Mouse (Mus musculus) CH12.LX (cell line): ENCODE results near the gene Dmkn. TPM values are rescaled to one million over a fixed set of nuclear protein-coding genes. Genes with fewer than 3 reads are reported as not detected.

Experiments
- DNase-seq: peaks from one replicate; pipeline ENCODE4 v3.0.0-alpha.2; 2013; ENCODE audit errors: extremely low read depth
- H3K27ac ChIP-seq: 2 replicates; pipeline ENCODE4 v1.5.1; 2012; ENCODE audit warnings: low read depth, mild to moderate bottlenecking, control low read depth, moderate library complexity; ENCODE audit not compliant: insufficient read depth
- H3K27me3 ChIP-seq: replicated peaks from 2 replicates; pipeline ENCODE3; 2012; ENCODE audit warnings: inconsistent platforms
- H3K36me3 ChIP-seq, 2 experiments: replicated peaks in 1 of 2; 2 replicates each; pipeline versions ENCODE3 to v1.6.1; 2012; ENCODE audit warnings: inconsistent platforms in 1 of 2, low read length in 1 of 2, mild to moderate bottlenecking in 1 of 2, mixed read lengths in 1 of 2, moderate library complexity in 1 of 2; ENCODE audit not compliant: control insufficient read depth in 1 of 2, insufficient read depth in 1 of 2
- H3K4me1 ChIP-seq, 2 experiments: 2 replicates each; pipeline ENCODE4 v1.6.1; 2012; ENCODE audit warnings: inconsistent platforms in 1 of 2, moderate library complexity in 1 of 2; ENCODE audit not compliant: insufficient read depth in 2 of 2, control insufficient read depth in 1 of 2
- H3K4me2 ChIP-seq: 2 replicates; pipeline ENCODE4 v1.6.1; 2012; ENCODE audit warnings: low read depth, mild to moderate bottlenecking, control low read depth; ENCODE audit not compliant: poor library complexity, insufficient read depth, severe bottlenecking
- H3K4me3 ChIP-seq, 3 experiments: fragments of 150-350 bp in 1 of 3; sonication (generic) in 1 of 3; replicated peaks in 1 of 3; 2 replicates each; pipeline versions ENCODE3 to v1.5.1; 2011 to 2012; ENCODE audit warnings: low read depth in 2 of 3, low read length in 2 of 3, mild to moderate bottlenecking in 2 of 3, moderate library complexity in 2 of 3, control low read depth in 1 of 3, improper control_type of control experiment in 1 of 3, inconsistent platforms in 1 of 3, mixed read lengths in 1 of 3; ENCODE audit not compliant: poor library complexity in 1 of 3
- H3K79me2 ChIP-seq: replicated peaks from 2 replicates; pipeline ENCODE4 v1.6.1; 2012; ENCODE audit warnings: mild to moderate bottlenecking, moderate library complexity; ENCODE audit not compliant: control insufficient read depth, poor library complexity, insufficient read depth, severe bottlenecking; ENCODE audit errors: extremely low read depth
- H3K9ac ChIP-seq: 2 replicates; pipeline ENCODE4 v1.6.1; 2012; ENCODE audit warnings: low read depth, mild to moderate bottlenecking, control low read depth, moderate library complexity; ENCODE audit not compliant: insufficient read depth
- H3K9me3 ChIP-seq: replicated peaks from 2 replicates; pipeline ENCODE3; 2012; ENCODE audit warnings: low read length, inconsistent platforms, mixed read lengths
- BHLHE40 ChIP-seq: IDR thresholded peaks from 2 replicates; pipeline ENCODE4 v1.6.1; 2011; ENCODE audit warnings: mild to moderate bottlenecking, low read depth, low read length, improper control_type of control experiment
- CHD1 ChIP-seq: IDR thresholded peaks from 2 replicates; pipeline ENCODE4 v1.6.1; 2012; ENCODE audit warnings: low read depth, low read length, improper control_type of control experiment, inconsistent platforms
- CHD2 ChIP-seq: IDR thresholded peaks from 2 replicates; pipeline ENCODE4 v1.6.1; 2011; ENCODE audit warnings: low read length, improper control_type of control experiment
- ELF1 ChIP-seq: IDR thresholded peaks from 2 replicates; pipeline ENCODE4 v1.6.1; 2014; ENCODE audit warnings: low read depth, mild to moderate bottlenecking, inconsistent platforms, low read length, improper control_type of control experiment
- ETS1 ChIP-seq: conservative IDR thresholded peaks from 2 replicates; pipeline ENCODE4 v1.6.1; 2012; ENCODE audit warnings: low read depth, mild to moderate bottlenecking, inconsistent platforms, low read length, improper control_type of control experiment, moderate library complexity
- GABPA ChIP-seq: IDR thresholded peaks from 2 replicates; pipeline ENCODE4 v1.6.1; 2012; ENCODE audit warnings: low read depth, low read length, improper control_type of control experiment, inconsistent platforms; ENCODE audit not compliant: insufficient replicate concordance
- IRF4 ChIP-seq: IDR thresholded peaks from 2 replicates; pipeline ENCODE4 v1.6.1; 2014; ENCODE audit warnings: low read depth, mild to moderate bottlenecking, inconsistent platforms, low read length, improper control_type of control experiment
- JUN ChIP-seq: IDR thresholded peaks from 2 replicates; pipeline ENCODE4 v1.6.1; 2011; ENCODE audit warnings: low read depth, mild to moderate bottlenecking, low read length, improper control_type of control experiment, moderate library complexity; ENCODE audit not compliant: insufficient read depth
- JUND ChIP-seq: conservative IDR thresholded peaks from 2 replicates; pipeline ENCODE4 v1.6.1; 2011; ENCODE audit warnings: low read depth, low read length, improper control_type of control experiment
- KAT2A ChIP-seq: IDR thresholded peaks from 2 replicates; pipeline ENCODE4 v1.6.1; 2012; ENCODE audit warnings: low read length, improper control_type of control experiment, inconsistent platforms; ENCODE audit not compliant: insufficient replicate concordance
- MAX ChIP-seq: IDR thresholded peaks from 2 replicates; pipeline ENCODE4 v1.6.1; 2011; ENCODE audit warnings: low read length, improper control_type of control experiment
- MYC ChIP-seq: IDR thresholded peaks from 2 replicates; pipeline ENCODE4 v1.6.1; 2011; ENCODE audit warnings: low read depth, mild to moderate bottlenecking, improper control_type of control experiment, low read length
- POLR2A ChIP-seq: IDR thresholded peaks from 2 replicates; pipeline ENCODE4 v1.6.1; 2011; ENCODE audit warnings: low read depth, mild to moderate bottlenecking, improper control_type of control experiment, low read length
- POLR2AphosphoS2 ChIP-seq: IDR thresholded peaks from 2 replicates; pipeline ENCODE4 v1.6.1; 2011; ENCODE audit warnings: low read depth, low read length, improper control_type of control experiment
- RAD21 ChIP-seq: IDR thresholded peaks from 2 replicates; pipeline ENCODE4 v1.6.1; 2011; ENCODE audit warnings: low read depth, mild to moderate bottlenecking, low read length, improper control_type of control experiment, moderate library complexity
- SIN3A ChIP-seq: IDR thresholded peaks from 2 replicates; pipeline ENCODE4 v1.6.1; 2012; ENCODE audit warnings: low read length, improper control_type of control experiment, inconsistent platforms
- TBP ChIP-seq: conservative IDR thresholded peaks from 2 replicates; pipeline ENCODE4 v1.6.1; 2011; ENCODE audit warnings: low read depth, low read length, improper control_type of control experiment
- TCF12 ChIP-seq: IDR thresholded peaks from 2 replicates; pipeline ENCODE4 v1.6.1; 2014; ENCODE audit warnings: low read depth, mild to moderate bottlenecking, inconsistent platforms, low read length, improper control_type of control experiment
- USF1 ChIP-seq: IDR thresholded peaks from 2 replicates; pipeline ENCODE4 v1.6.1; 2014; ENCODE audit warnings: low read depth, mild to moderate bottlenecking, inconsistent platforms, low read length, improper control_type of control experiment
- USF2 ChIP-seq: conservative IDR thresholded peaks from 2 replicates; pipeline ENCODE4 v1.6.1; 2011; ENCODE audit warnings: low read depth, low read length, improper control_type of control experiment
- ZC3H11A ChIP-seq: IDR thresholded peaks from 2 replicates; pipeline ENCODE4 v1.6.1; 2012; ENCODE audit warnings: low read depth, mild to moderate bottlenecking, inconsistent platforms, low read length, improper control_type of control experiment
- ZMIZ1 ChIP-seq: IDR thresholded peaks from 2 replicates; pipeline ENCODE4 v1.6.1; 2012; ENCODE audit warnings: low read depth, mild to moderate bottlenecking, inconsistent platforms, low read length, improper control_type of control experiment
- dilution Hi-C: fragments of 300-500 bp; cut with MboI; formaldehyde crosslinking; loops from 2 replicates; pipeline ENCODE4 v1.14.3; 2020; ENCODE audit warnings: low sequenced_read_pairs; ENCODE audit not compliant: extremely low pct_unique_long_range_greater_than_20kb, extremely low pct_ligation_motif_present
- in situ Hi-C: fragments of 300-500 bp; cut with MboI; formaldehyde crosslinking; loops from 3 replicates; pipeline ENCODE4 v1.14.3; 2019; ENCODE audit warnings: low sequenced_read_pairs, low pct_ligation_motif_present, low pct_unique_long_range_greater_than_20kb, mixed read lengths
- polyA plus RNA-seq: library from polyadenylated mRNA; unstranded; fragments of >175 nt; gene quantifications from 2 replicates; pipeline ENCODE4 v1.2.1, GENCODE M21; 2012; ENCODE audit warnings: low read depth; ENCODE audit not compliant: insufficient read length
- total RNA-seq, 2 experiments: library from RNA; depleted of rRNA; stranded (reverse); fragments of 300-350 nt in 1 of 2; fragments of >200 nt in 1 of 2; gene quantifications; 2 replicates each; pipeline ENCODE4 v1.2.3; 2012 to 2014

Gene Dmkn
- total RNA-seq (2012; rRNA removed) (not detected in 2 replicates), total RNA-seq (2014; rRNA removed) (not detected in 2 replicates), polyA plus RNA-seq (not detected in 2 replicates)

- DNase-seq, result no peak
- dilution Hi-C loops, result no loop called here
- Histone ChIP-seq H3K36me3 (no peaks in the 10 kb centered on the region), H3K9me3 (no peaks in the 10 kb centered on the region)
- in situ Hi-C loops, result no loop called here
- TF ChIP-seq KAT2A (no peak), MYC (no peak), CHD1 (no peak), SIN3A (no peak), TBP (no peak), MAX (no peak), ZC3H11A (no peak), RAD21 (no peak), ETS1 (no peak), USF1 (no peak), GABPA (no peak), JUN (no peak), TCF12 (no peak), ELF1 (no peak), IRF4 (no peak), BHLHE40 (no peak)
- TF ChIP-seq, all 38 proteins: peak for 0
- Histone ChIP-seq H3K4me2 (no peak within 1 kb of the TSS), H3K9ac (no peak within 1 kb of the TSS), H3K4me3 (no peak within 1 kb of the TSS), H3K27me3 (peaks cover 2% of the 10 kb centered on the region), H3K27ac (no peak within 1 kb of the TSS), H3K4me1 (peaks cover 4 to 30% of the 10 kb centered on the region in 2 experiments; a peak in 3 of 4 replicates), H3K79me2 (no peaks in the 10 kb centered on the region)
Observed at GRCm38 (mm10) chr7:30763456-30763855, at the start of gene Dmkn. Gene Dmkn, plus strand, starts transcription at chr7:30763756.

DNA sequence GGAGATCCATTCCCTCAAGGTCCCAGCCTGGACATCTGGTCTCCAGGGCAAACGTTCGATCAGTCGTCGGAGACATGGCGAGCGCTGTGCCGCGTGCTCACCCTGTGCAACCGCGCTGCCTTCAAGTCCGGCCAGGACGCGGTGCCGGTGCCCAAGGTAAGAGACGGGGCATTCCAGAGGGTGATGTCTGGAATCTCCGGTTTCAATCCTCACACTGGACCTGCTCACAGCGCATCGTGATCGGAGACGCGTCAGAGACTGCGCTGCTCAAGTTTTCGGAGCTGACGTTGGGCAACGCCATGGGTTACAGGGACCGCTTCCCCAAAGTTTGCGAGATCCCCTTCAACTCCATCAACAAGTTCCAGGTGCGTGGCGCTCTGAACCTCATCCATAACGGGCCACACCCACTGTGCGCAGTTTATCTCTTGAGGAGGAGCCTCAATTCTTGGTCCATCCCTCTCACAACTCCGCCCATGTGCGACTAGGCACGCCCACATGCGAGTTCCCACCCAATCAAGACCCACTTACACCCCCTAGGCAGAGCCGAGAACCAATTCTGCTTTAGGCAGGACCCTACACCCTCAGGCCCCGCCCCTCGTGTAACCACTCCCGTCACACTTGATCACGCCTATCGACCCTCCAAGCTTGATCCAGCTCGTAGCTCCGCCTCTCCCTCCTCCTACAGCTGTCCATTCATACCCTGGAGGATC, 46.4 kb upstream of the Dmkn start:
- peaks cover 13 to 24% of the 10 kb centered on the region in 2 experiments for H3K4me1 ChIP-seq
- no peak overlapping the region for H3K4me2 ChIP-seq

More for the DNA sequence above, 46.4 kb upstream of the Dmkn start:
- in situ Hi-C loops, result no loop called here
- no peak overlapping the region for H3K9ac ChIP-seq
- no peaks in the 10 kb centered on the region for H3K79me2 ChIP-seq
- H3K9me3 ChIP-seq, result no peaks in the 10 kb centered on the region
- no peak for TF ChIP-seq ZMIZ1
- no peak for TF ChIP-seq CHD2
- TF ChIP-seq USF2, result no peak
- TF ChIP-seq RAD21, result no peak
- no peak for TF ChIP-seq POLR2AphosphoS2
- no peak for TF ChIP-seq IRF4
- no peak for TF ChIP-seq POLR2A
- TF ChIP-seq JUND, result no peak
- no peak for TF ChIP-seq ZC3H11A
- TF ChIP-seq SIN3A, result no peak
- no peak overlapping the region for H3K27ac ChIP-seq
- no peaks in the 10 kb centered on the region for H3K36me3 ChIP-seq
- peaks cover 16% of the 10 kb centered on the region for H3K27me3 ChIP-seq
- dilution Hi-C loops, result no loop called here
- DNase-seq, result no peak
- H3K4me3 ChIP-seq, result no peak overlapping the region
